Mouse (Mus musculus) frontal cortex, postnatal 14 days (tissue): ENCODE results near the gene Gm9944.

Experiments used
- DNase-seq, 2 experiments: peaks; one replicate each; pipeline ENCODE4 v3.0.0; 2022; ENCODE audit warnings: low spot score in 2 of 2

Gm9944 gene

DNA sequence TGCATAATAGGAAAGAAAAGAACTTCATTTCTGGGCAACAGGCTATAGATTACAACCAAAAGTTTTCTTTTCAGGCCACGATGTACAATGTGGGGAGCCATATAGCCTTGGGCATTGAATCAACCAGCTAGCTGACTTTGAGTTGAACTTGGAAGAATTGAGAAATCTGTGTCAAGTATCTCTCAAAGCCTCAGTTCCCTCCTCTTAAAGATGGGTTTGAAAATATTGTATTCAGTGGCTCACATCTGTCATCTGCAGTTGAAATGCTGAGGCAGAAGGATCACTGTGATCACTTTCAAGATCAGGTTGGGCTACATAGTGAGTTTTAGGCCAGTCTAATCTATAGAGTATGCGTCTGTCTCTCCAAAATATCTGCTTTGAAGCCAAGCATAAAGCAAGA lies at the start of gene Gm9944:
TSS of gene Gm9944 (minus strand) at position 101 of the 400 bp plus-strand sequence.
- no peak for DNase-seq

DNA sequence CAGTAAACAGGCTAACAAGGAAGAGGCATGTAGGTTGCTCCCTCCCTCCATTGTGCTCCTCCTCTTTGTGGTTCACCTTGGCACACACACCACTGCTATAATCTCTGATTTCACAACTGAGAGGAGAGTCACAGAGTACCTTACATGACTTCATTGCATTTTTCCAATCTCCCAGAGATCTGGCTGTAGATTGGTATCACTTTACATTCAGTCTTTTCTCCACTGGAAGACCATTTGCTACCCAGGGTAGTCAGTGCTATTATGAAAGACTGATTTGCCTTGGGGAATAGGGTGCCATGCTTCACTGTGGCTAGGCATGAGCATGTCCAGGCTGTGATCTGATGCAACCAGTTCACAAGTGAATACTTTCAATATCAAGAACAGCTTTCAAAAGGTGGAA lies 40.2 kb upstream of the Gm9944 start:
- DNase-seq = no peak

- DNase-seq = no peak
Observed at GRCm38 (mm10) chr4:144468091-144468490, 15.0 kb upstream of the Gm9944 start.

DNA sequence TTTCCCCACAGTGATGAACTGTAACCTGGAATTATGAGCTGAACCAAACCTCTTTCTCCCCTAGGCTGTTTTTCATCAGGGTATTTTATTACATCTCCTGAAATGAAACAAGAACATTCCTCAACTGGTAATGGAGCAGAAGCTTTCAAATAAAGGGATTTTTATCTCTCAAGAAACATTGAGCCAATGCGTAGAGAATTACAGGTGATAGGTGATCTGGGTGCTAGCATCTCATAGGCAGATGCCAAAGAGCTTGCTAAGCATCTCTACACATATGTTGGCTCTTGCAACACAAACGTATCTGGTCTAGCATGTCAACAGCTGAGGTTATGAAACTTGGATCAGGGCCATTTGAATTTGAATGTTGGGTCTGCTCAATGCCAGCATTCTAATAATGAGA lies 12.1 kb upstream of the Gm9944 start:
- DNase-seq = no peak

DNA sequence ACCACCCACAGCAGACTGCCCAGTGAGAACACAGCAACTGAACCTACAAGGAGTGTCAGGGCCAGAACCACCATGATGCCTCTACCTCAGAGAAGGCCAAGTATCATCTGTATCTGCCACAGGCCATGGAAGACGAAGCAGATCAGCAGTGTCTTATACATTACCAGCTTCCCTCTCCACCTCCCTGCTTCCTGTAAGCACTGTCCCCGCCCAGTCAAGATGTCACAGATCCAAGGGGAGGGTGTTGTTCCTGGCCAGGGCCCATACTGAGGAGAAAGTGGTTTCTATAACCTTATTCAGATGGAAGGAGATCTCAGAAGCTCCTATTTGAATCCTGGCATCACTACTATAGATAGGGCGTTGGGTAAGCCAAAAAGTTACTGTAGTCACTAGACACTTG lies 10.5 kb upstream of the Gm9944 start, which contains the start of gene Aadacl3:
TSS of gene Aadacl3 (minus strand) at position 101 of the 400 bp plus-strand sequence.
- no peak for DNase-seq

GRCm38 (mm10) chr4:144448546-144448945 lies 4.6 kb downstream of the Gm9944 start:
- no peak for DNase-seq

- DNase-seq = no peak
Observed at GRCm38 (mm10) chr4:144441582-144441981, 11.5 kb downstream of the Gm9944 start.

- no peak for DNase-seq
Observed at GRCm38 (mm10) chr4:144441095-144441494, 12.0 kb downstream of the Gm9944 start.

DNA sequence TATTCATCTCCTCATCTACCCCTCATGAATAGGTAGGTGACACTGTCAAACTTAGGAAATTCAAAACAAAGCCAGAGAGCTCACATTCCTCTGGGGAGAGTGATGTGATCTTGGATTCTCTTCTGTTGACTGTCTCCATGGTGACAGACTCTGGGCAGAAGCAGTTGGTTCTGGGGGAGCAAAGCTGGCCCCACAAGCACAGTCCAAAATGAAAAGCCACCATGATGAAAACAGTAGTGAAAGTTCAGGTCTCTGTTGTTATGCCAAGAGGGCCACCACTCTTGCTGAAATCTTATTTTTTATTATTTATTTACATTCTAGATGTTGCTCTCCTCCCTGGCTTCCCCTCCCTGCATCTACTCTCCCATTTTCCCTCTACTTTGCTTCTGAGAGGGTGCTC lies 14.4 kb downstream of the Gm9944 start, which contains the start of gene 1700012P22Rik:
TSS of gene 1700012P22Rik (minus strand) at position 101 of the 400 bp plus-strand sequence.
- DNase-seq = no peak

DNA sequence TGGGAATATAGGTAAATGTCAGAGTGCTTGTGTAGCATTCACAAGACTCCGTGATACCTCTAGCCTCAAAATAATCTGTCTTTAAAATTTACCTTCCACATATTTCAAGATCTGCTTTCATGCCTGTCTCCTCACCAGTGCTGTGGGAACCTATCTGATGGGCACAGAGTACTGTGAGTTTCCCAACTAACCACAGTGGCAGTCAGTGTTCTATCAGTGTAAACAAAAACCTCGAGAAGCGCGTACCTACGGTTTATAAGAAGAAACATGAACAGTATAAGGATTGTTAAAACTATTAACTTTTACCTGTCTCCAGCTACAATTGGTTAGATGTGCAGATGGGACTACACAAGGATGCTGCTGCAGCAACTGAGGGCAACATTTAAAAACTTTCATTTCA lies 19.9 kb downstream of the Gm9944 start:
- DNase-seq = no peak

DNA sequence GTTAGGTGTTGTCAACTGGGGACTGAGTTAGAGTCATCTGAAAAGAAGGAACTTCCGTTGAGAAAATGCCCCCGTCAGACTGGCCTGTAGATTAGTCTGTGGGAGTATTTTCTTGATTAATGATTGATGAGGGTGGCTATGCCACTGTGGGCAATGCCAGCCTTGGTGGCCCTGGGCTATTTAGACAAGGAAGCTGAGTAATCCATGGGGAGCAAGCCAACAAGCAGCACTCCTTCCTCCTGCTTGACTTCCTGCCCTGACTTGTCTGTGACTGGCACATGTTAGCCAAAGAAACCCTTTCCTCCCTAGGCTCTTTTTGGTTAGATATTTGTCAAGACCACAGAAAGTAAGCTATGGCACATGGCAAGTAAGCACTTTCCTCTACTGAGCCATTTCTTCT lies 22.4 kb downstream of the Gm9944 start:
- DNase-seq = no peak

DNA sequence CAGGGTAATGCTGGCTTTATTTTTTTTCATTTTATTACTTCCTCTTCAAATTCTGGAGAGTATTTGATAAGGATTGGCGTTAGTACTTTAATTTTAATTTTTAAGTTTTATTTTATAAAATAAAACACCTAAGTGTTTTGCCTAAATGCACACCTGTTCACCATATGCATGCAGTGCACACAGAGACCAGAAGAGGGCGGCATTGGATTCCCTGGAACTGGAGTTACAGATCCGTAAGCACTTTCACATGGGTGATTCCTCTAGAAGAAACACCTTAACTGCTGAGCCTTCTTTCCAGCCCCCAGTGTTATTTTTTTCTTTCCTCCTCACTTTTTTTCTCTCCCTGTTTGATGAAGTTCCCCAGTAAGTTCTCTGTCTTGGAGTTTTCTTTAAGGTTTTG lies 24.2 kb downstream of the Gm9944 start:
- DNase-seq = no peak

- no peak for DNase-seq
Observed at GRCm38 (mm10) chr4:144424590-144424989, 28.5 kb downstream of the Gm9944 start.

GRCm38 (mm10) chr4:144420644-144421043 lies 32.5 kb downstream of the Gm9944 start:
- no peak for DNase-seq

DNA sequence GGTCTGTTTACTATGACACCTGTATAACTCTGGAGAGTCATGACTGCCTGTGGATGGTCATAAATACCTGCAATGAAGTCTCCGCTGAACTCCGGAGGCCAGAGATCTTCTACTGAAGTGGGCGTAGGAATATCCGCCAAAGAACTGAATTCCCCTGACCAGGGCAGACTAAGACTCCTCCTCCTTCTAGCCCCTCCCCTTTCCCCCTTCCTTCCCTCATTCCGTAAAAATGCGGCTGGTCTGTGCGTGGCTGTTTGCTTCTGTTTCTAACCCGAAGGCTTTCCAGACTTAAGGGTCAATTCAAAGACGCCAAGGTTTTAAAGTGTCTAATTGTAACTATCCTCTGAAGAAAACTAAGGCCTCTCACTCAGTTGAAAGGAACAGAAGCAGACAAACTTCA lies 44.8 kb downstream of the Gm9944 start, which contains the start of gene Pramef12:
TSS of gene Pramef12 (minus strand) at position 175 of the 400 bp plus-strand sequence.
- no peak for DNase-seq

DNA sequence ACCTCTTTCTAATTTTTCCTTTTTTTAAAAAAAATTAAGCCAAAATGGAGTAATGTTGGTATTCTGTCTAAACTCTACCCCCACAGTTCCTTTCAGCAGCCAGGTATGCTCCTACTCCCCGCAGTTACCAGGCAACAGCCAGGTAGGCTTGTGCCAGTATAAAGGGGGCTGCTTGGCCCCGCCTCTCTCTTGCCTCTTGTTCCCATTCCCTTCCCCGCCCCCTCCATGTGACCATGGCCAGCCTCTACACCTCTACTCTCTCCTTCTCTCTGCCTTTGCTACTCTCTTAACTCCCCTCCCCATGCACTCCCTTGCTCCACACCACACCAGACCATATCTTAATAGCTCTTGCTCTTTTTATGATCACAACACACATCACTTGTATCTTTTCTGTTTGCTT lies 46.9 kb downstream of the Gm9944 start:
- DNase-seq = no peak

GRCm38 (mm10) chr4:144404456-144405086 lies 48.5 kb downstream of the Gm9944 start:
- DNase-seq = no peak
